Mouse (Mus musculus) midbrain, embryonic 11.5 days (tissue): Measurements from ENCODE around the gene Zc3h12c. TPM values are rescaled to one million over a fixed set of nuclear protein-coding genes. Genes with fewer than 3 reads are reported as not detected.

ENCODE experiments used
- ATAC-seq: fragments of 200-750 bp; cut with Nextera tagmentation; 2 replicates; pipeline ENCODE4 v1.8.0; 2017; ENCODE audit warnings: moderate TSS enrichment, moderate library complexity; ENCODE audit not compliant: low FRiP score
- DNase-seq: peaks from one replicate; pipeline ENCODE4 v3.0.0; 2015; ENCODE audit warnings: low spot score; ENCODE audit errors: missing footprints
- H3K27ac ChIP-seq: fragments of 300-500 bp; sonication (generic); 2 replicates; pipeline ENCODE4 v1.5.1; 2014; ENCODE audit warnings: low read depth, low read length
- H3K27me3 ChIP-seq: fragments of 300-500 bp; sonication (generic); 2 replicates; pipeline ENCODE4 v1.6.1; 2014; ENCODE audit warnings: mild to moderate bottlenecking, low read length, moderate library complexity, mixed read lengths; ENCODE audit not compliant: control insufficient read depth, insufficient read depth
- H3K36me3 ChIP-seq: fragments of 300-500 bp; sonication (generic); 2 replicates; pipeline ENCODE4 v1.6.1; 2014; ENCODE audit warnings: mild to moderate bottlenecking, low read length, moderate library complexity, mixed read lengths; ENCODE audit not compliant: control insufficient read depth, insufficient read depth
- H3K4me1 ChIP-seq: fragments of 300-500 bp; sonication (generic); 2 replicates; pipeline ENCODE4 v1.6.1; 2014; ENCODE audit warnings: low read length; ENCODE audit not compliant: control insufficient read depth, insufficient read depth
- H3K4me2 ChIP-seq: fragments of 300-500 bp; sonication (generic); 2 replicates; pipeline ENCODE4 v1.6.1; 2014; ENCODE audit warnings: mild to moderate bottlenecking, moderate library complexity
- H3K4me3 ChIP-seq: fragments of 300-500 bp; sonication (generic); 2 replicates; pipeline ENCODE4 v1.5.1; 2014; ENCODE audit warnings: low read depth, low read length
- H3K9ac ChIP-seq: fragments of 300-500 bp; sonication (generic); 2 replicates; pipeline ENCODE4 v1.6.1; 2014; ENCODE audit warnings: low read length
- H3K9me3 ChIP-seq: fragments of 300-500 bp; sonication (generic); 2 replicates; pipeline ENCODE4 v1.6.1; 2016; ENCODE audit warnings: low read length; ENCODE audit not compliant: control insufficient read depth
- WGBS: fragments of 180-500 bp; shearing (Covaris S2); extraction: QIAGEN DNeasy Blood & Tissue Kit; methylation state at CpG from one replicate; pipeline ENCODE4 v1.1.7; 2014; 5-methylcytosine and 5-hydroxymethylcytosine counted together
- polyA plus RNA-seq: library from polyadenylated mRNA; unstranded; fragments of >200 nt; fragmentation: Nextera tagmentation; extraction: Ambion mirVana; gene quantifications from 2 replicates; pipeline ENCODE4 v1.2.1, GENCODE M21; 2014

Zc3h12c gene
- polyA plus RNA-seq, 1 experiment from 2014 or later: 17.2 TPM

DNA sequence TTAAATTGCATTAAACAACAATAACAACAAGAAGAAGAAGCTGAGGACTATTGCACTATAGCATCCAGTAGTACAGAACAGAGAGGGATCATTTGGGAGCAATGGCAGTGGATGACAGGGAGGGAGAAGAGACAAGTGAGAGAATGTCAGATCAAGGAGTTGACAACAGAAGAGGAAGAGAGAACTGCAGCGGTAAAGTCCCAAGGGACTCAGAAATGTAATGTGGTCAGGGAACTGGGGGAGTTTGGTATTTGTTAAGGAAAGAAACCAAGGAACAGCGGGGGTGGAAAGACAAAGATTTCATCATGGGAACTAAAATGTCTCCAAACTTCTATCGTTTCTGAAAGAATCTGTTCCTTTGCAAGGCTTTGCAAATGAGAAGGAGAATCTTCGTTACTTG, 22.5 kb upstream of the Zc3h12c start:
- H3K36me3 ChIP-seq: no peaks in the 10 kb centered on the region
- no peak for DNase-seq
- H3K9ac ChIP-seq: no peak overlapping the region
- no peak for ATAC-seq
- no peaks in the 10 kb centered on the region for H3K27me3 ChIP-seq
- peaks cover 3% of the 10 kb centered on the region; the same call in 1 of the 2 replicates for H3K4me1 ChIP-seq
- no peak overlapping the region for H3K4me2 ChIP-seq
- no peaks in the 10 kb centered on the region for H3K9me3 ChIP-seq
- no peak overlapping the region for H3K4me3 ChIP-seq
- H3K27ac ChIP-seq: no peak overlapping the region
- 92% methylated on average over 4 of the region's 4 CpGs for WGBS

DNA sequence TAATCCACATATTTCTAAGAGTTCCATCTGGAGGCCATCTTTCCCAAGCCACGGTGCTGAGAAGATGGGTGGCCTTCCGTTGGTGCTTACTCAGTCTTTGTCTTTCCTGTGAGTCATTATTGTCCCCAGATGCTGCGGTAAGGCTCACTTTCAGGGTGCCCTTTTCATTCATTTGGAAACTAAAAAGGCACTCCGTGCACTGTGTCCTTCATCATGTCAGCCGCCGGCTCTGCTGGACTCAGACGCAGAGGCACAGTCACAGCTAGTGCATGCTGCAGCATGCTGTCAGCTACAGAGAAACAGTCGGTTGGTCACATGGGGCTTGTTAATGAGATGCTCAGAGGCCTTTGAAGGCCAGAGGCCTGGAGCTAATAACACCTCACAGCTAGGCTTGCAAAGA, 19.7 kb upstream of the Zc3h12c start:
- Histone ChIP-seq H3K4me2 (peak overlapping the region; percentile 29; the same call in 1 of the 2 replicates), H3K9me3 (no peaks in the 10 kb centered on the region), H3K4me3 (no peak overlapping the region), H3K4me1 (peaks cover 3% of the 10 kb centered on the region; the same call in 1 of the 2 replicates), H3K36me3 (no peaks in the 10 kb centered on the region), H3K27me3 (no peaks in the 10 kb centered on the region), H3K27ac (peak overlapping the region; percentile 46; the same call in 1 of the 2 replicates), H3K9ac (peak overlapping the region; percentile 33; the same call in 1 of the 2 replicates)
- WGBS: 20% methylated on average over 8 of the region's 8 CpGs
- DNase-seq (peak; percentile 92), ATAC-seq (peak; percentile 93)

GRCm38 (mm10) chr9:52186296-52186941, 18.0 kb upstream of the Zc3h12c start:
- Histone ChIP-seq H3K4me3 (no peak overlapping the region), H3K9ac (no peak overlapping the region), H3K36me3 (no peaks in the 10 kb centered on the region), H3K27me3 (no peaks in the 10 kb centered on the region), H3K9me3 (no peaks in the 10 kb centered on the region), H3K4me2 (no peak overlapping the region), H3K4me1 (peaks cover 3% of the 10 kb centered on the region; the same call in 1 of the 2 replicates), H3K27ac (no peak overlapping the region)
- WGBS: 84% methylated on average over 3 of the region's 3 CpGs
- ATAC-seq (no peak), DNase-seq (no peak)

DNA sequence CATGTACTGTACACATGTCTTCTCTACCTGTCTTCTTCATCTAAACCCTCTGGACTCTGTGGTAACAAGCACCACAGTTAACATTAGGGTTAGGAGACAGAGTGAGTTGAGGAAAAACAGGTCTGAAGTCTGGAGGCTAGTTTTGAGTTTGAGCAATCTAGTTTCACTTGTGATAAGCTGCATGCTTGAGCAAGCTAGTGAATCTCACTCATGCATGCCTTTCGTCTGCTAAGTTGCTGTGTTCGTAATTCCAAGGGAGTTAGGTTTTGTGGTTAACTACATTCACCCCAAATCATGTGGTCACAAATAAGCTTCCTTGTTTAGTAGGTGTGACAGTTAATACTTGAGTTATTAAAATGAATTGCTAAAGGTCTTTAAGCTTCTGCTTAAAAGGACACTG, 13.0 kb upstream of the Zc3h12c start:
- no peaks in the 10 kb centered on the region for H3K36me3 ChIP-seq
- H3K9me3 ChIP-seq: no peaks in the 10 kb centered on the region
- ATAC-seq (no peak), DNase-seq (no peak)
- no peaks in the 10 kb centered on the region for H3K4me1 ChIP-seq
- no peaks in the 10 kb centered on the region for H3K27me3 ChIP-seq
- WGBS: 83% methylated on average over 2 of the region's 2 CpGs
- no peak overlapping the region for H3K4me2 ChIP-seq
- no peak overlapping the region for H3K27ac ChIP-seq
- H3K9ac ChIP-seq: no peak overlapping the region
- H3K4me3 ChIP-seq: no peak overlapping the region

- H3K4me2 ChIP-seq: no peak overlapping the region
- no peaks in the 10 kb centered on the region for H3K36me3 ChIP-seq
- DNase-seq (no peak), ATAC-seq (no peak)
- no peak overlapping the region for H3K9ac ChIP-seq
- no peaks in the 10 kb centered on the region for H3K27me3 ChIP-seq
- 89% methylated on average over 6 of the region's 6 CpGs for WGBS
- H3K4me1 ChIP-seq: no peaks in the 10 kb centered on the region
- no peak overlapping the region for H3K27ac ChIP-seq
- H3K4me3 ChIP-seq: no peak overlapping the region
- H3K9me3 ChIP-seq: no peaks in the 10 kb centered on the region
These were observed 12.5 kb upstream of the Zc3h12c start for GRCm38 (mm10) chr9:52180851-52181250.

- 87% methylated on average over 4 of the region's 4 CpGs for WGBS
- no peak overlapping the region for H3K4me3 ChIP-seq
- ATAC-seq (no peak), DNase-seq (no peak)
- H3K36me3 ChIP-seq: no peaks in the 10 kb centered on the region
- no peaks in the 10 kb centered on the region for H3K27me3 ChIP-seq
- no peak overlapping the region for H3K9ac ChIP-seq
- H3K9me3 ChIP-seq: no peaks in the 10 kb centered on the region
- no peaks in the 10 kb centered on the region for H3K4me1 ChIP-seq
- H3K27ac ChIP-seq: no peak overlapping the region
- H3K4me2 ChIP-seq: no peak overlapping the region
These were observed 7.0 kb upstream of the Zc3h12c start for GRCm38 (mm10) chr9:52175257-52175859.

- Histone ChIP-seq H3K4me1 (no peaks in the 10 kb centered on the region), H3K36me3 (no peaks in the 10 kb centered on the region), H3K9ac (no peak overlapping the region), H3K9me3 (no peaks in the 10 kb centered on the region), H3K4me3 (no peak overlapping the region), H3K27ac (no peak overlapping the region), H3K27me3 (no peaks in the 10 kb centered on the region), H3K4me2 (no peak overlapping the region)
- ATAC-seq (no peak), DNase-seq (no peak)
- 81% methylated on average over 4 of the region's 4 CpGs for WGBS
These were observed 6.3 kb upstream of the Zc3h12c start for GRCm38 (mm10) chr9:52174671-52175111.

DNA sequence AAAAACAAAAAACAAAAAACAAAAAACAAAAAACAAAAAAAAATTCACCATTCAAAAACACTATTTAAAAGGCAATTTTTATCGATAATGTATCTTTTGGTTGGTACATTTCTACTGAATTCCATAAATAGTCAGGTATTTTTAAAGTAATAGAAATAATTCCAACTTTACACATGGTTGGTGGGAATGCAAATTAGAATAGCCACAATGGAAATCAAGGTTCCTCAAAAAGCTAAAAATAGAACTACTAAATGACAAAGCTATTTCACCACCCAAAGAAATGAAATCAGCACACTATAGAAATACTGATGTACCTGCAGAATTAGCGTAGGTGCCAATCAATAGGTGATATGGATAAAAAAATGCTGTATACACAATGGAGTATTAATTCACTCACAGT, 5.6 kb upstream of the Zc3h12c start:
- Histone ChIP-seq H3K36me3 (no peaks in the 10 kb centered on the region), H3K4me3 (no peak overlapping the region), H3K27ac (no peak overlapping the region), H3K9ac (no peak overlapping the region), H3K9me3 (no peaks in the 10 kb centered on the region), H3K4me2 (no peak overlapping the region), H3K27me3 (peaks cover 2% of the 10 kb centered on the region; the same call in 1 of the 2 replicates), H3K4me1 (0 out of 2 replicates have a peak, but pooled peaks cover 2% of the 10 kb centered on the region)
- DNase-seq: no peak
- ATAC-seq: no peak
- 90% methylated on average over 2 of the region's 2 CpGs for WGBS

DNA sequence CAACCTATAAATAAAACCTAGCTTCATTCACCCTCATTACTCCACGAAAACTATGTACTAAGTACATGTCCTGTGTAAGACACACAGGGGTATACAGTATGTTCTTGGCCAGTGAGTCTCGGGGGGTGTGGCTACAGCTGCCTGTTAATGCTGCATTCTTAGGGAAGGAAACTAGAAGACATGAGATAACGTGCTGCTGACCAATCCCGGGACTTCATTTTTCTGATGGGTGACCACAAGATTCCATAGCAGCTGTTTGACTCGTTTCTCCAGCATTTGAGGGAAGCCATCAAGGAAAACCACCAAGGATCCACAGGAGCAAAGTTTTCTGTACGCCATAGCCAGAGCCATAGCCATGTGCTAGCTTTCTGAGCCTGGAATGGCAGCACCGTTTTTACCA, 4.2 kb upstream of the Zc3h12c start:
- H3K4me2 ChIP-seq: no peak overlapping the region
- DNase-seq (no peak), ATAC-seq (no peak)
- 0 out of 2 replicates have a peak, but pooled peaks cover 3% of the 10 kb centered on the region for H3K4me1 ChIP-seq
- H3K27me3 ChIP-seq: peaks cover 2% of the 10 kb centered on the region; the same call in 1 of the 2 replicates
- no peaks in the 10 kb centered on the region for H3K36me3 ChIP-seq
- no peak overlapping the region for H3K9ac ChIP-seq
- no peak overlapping the region for H3K4me3 ChIP-seq
- 74% methylated on average over 7 of the region's 7 CpGs for WGBS
- H3K9me3 ChIP-seq: no peaks in the 10 kb centered on the region
- H3K27ac ChIP-seq: no peak overlapping the region
